Mouse (Mus musculus): ENCODE measurements at regions not wholly inside any gene's neighbourhood (a gene's known extent, or its start where the extent isn't known, plus 50 kb on each side); places are given as distances from the start of the nearest gene placed in this dataset.

- no peak for ATAC-seq (replicated peaks; ENCODE audit: low read depth, poor library complexity, severe bottlenecking)
These were observed 414.3 kb upstream of the Id4 start for GRCm38 (mm10) chr13:47846713-47847112.

GRCm38 (mm10) chr13:47848371-47849188 is 412.4 kb upstream of the Id4 start:
- no peak for ATAC-seq (replicated peaks; ENCODE audit: low read depth, poor library complexity, severe bottlenecking)

- no peak for ATAC-seq (replicated peaks; ENCODE audit: low read depth, poor library complexity, severe bottlenecking)
These were observed 405.5 kb upstream of the Id4 start for GRCm38 (mm10) chr13:47855422-47856108.

DNA sequence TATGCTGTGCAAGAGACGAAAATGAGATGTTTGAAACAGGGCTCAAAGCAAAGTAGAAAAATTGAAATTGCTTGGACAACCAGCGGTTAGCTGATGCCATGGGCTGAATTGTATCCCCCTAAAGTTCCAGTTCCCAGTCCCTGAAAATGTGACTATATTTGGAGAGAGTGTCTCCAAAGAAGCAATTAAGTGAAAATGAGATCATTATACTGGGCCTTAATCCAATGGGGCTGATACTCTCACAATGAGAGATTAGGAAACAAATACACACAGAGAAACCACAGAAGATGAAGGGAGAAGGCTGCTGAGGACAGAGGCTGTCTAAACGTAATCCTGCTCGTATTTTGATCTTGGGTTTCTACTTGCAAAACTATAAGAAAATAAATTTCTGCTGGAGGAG is 402.1 kb upstream of the Id4 start:
- ATAC-seq (replicated peaks; ENCODE audit: low read depth, poor library complexity, severe bottlenecking) = no peak

- ATAC-seq (replicated peaks; ENCODE audit: low read depth, poor library complexity, severe bottlenecking) = no peak
These were observed 400.7 kb upstream of the Id4 start for GRCm38 (mm10) chr13:47860316-47860715.

DNA sequence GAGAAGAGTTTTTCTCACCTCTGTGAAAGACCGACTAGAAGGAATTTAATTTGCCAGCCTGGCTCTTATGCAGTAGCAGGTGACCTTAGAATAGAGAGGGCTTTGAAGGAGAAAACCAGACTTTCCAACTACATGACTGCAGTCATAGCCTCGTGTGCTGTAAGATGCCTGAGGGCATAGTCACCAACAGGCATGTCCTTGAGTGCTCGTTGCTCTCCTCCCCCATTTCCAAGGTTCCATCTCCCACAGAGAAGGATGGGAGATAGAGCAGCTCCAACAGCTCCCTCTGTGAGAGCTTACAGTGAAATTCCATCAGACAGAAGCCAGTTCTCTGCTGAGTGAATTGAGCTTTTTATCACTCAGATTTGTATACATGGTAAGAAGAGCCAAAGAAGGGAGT is 398.1 kb upstream of the Id4 start:
- ATAC-seq (replicated peaks; ENCODE audit: low read depth, poor library complexity, severe bottlenecking) = no peak

- no peak for ATAC-seq (replicated peaks; ENCODE audit: low read depth, poor library complexity, severe bottlenecking)
These were observed 392.4 kb upstream of the Id4 start for GRCm38 (mm10) chr13:47868656-47869055.

GRCm38 (mm10) chr13:47869670-47870532 is 391.1 kb upstream of the Id4 start:
- ATAC-seq (replicated peaks; ENCODE audit: low read depth, poor library complexity, severe bottlenecking) = no peak

- no peak for ATAC-seq (replicated peaks; ENCODE audit: low read depth, poor library complexity, severe bottlenecking)
These were observed 388.4 kb upstream of the Id4 start for GRCm38 (mm10) chr13:47872645-47873044.

GRCm38 (mm10) chr13:47892569-47892968 is 368.5 kb upstream of the Id4 start:
- ATAC-seq (replicated peaks; ENCODE audit: low read depth, poor library complexity, severe bottlenecking) = no peak

- ATAC-seq (replicated peaks; ENCODE audit: low read depth, poor library complexity, severe bottlenecking) = no peak
These were observed 366.7 kb upstream of the Id4 start for GRCm38 (mm10) chr13:47894331-47894730.

DNA sequence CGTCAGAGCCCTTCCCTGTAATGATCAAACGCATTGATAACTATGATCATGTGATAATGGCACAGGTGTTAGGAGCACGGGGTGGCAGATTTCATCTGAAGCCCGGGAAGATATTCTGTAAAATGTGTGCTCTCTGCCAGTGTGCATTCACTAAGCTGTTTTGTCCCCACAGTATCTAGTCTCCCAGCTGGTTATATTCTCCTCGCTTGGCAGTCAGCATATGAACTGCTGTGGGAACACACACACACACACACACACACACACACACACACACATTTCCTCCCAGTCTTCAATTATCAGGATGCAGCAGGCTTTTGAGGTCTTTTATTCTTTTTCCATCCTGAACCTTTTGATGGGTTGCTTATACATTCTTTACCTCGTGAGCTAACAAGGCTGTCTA is 365.8 kb upstream of the Id4 start:
- no peak for ATAC-seq (replicated peaks; ENCODE audit: low read depth, poor library complexity, severe bottlenecking)

- ATAC-seq (replicated peaks; ENCODE audit: low read depth, poor library complexity, severe bottlenecking) = no peak
These were observed 364.4 kb upstream of the Id4 start for GRCm38 (mm10) chr13:47896646-47897045.

GRCm38 (mm10) chr13:47909851-47910530 is 351.0 kb upstream of the Id4 start:
- ATAC-seq (replicated peaks; ENCODE audit: low read depth, poor library complexity, severe bottlenecking) = no peak

- no peak for ATAC-seq (replicated peaks; ENCODE audit: low read depth, poor library complexity, severe bottlenecking)
These were observed 350.5 kb upstream of the Id4 start for GRCm38 (mm10) chr13:47910531-47910910.

GRCm38 (mm10) chr13:47916456-47916855 is 344.6 kb upstream of the Id4 start:
- ATAC-seq (replicated peaks; ENCODE audit: low read depth, poor library complexity, severe bottlenecking) = no peak

DNA sequence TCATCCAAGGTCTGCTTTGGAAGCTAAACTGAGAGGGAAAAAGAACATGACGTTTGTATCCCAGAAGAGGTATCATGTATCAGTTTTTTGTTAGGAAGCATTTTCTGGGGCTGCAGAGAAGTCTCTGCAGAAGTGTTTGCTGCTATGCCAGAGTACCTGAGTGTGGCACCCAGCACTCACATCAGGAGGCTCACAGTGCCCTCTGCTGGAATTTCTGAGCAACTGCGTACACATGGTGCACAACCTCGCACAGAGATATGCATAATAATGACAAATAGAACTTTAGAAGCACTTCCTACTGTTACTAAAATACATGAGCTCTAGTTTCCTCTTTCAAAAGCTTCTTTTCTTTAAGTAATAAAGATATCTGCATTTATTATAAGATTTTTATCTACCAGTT is 343.7 kb upstream of the Id4 start:
- no peak for ATAC-seq (replicated peaks; ENCODE audit: low read depth, poor library complexity, severe bottlenecking)

- ATAC-seq (replicated peaks; ENCODE audit: low read depth, poor library complexity, severe bottlenecking) = no peak
These were observed 340.0 kb upstream of the Id4 start for GRCm38 (mm10) chr13:47921044-47921443.

GRCm38 (mm10) chr13:47940696-47941095 is 320.3 kb upstream of the Id4 start:
- no peak for ATAC-seq (replicated peaks; ENCODE audit: low read depth, poor library complexity, severe bottlenecking)

GRCm38 (mm10) chr13:47942368-47942787 is 318.6 kb upstream of the Id4 start:
- ATAC-seq (replicated peaks; ENCODE audit: low read depth, poor library complexity, severe bottlenecking) = no peak
